Mouse (Mus musculus): ENCODE data around the gene Smim10l1. TPM values are rescaled to one million over a fixed set of nuclear protein-coding genes. Genes with fewer than 3 reads are reported as not detected.

The Smim10l1 gene
- total RNA-seq (2021) = 10 to 100 TPM; 69.9 to 74.1 TPM
- long read RNA-seq, experiment 1, transcript Smim10l1-201 (1 exons, 2,842 nt) = major isoform, 158 of 161 reads
- long read RNA-seq, experiment 1, partial matches to known transcripts = 0 of 161 reads
- long read RNA-seq, experiment 1, other reads (novel, unspliced or antisense) = 2 of 161 reads
- long read RNA-seq, experiment 2, transcript Smim10l1-201 (1 exons, 2,842 nt) = major isoform, 154 of 158 reads
- long read RNA-seq, experiment 2, partial matches to known transcripts = 0 of 158 reads
- long read RNA-seq, experiment 2, other reads (novel, unspliced or antisense) = 1 of 158 reads

DNA sequence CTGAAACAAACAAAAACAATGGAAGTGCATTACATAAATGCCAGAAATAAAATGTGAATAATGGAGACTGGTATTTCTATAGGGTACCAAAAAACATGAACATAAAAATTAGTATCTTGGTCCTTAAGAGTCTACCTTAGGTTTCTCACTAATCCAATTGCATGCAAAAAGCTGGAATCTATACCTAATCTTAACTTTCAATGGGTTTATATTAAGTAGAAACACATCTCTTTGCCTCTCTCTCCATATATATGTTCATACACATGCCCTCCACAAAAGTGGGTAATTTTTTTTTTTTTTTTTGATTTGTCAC lies at the start of gene Smim10l1:
Smim10l1 (plus strand) TSS at position 301 of the 313 bp plus-strand sequence.
- no peak for DNase-seq

DNA sequence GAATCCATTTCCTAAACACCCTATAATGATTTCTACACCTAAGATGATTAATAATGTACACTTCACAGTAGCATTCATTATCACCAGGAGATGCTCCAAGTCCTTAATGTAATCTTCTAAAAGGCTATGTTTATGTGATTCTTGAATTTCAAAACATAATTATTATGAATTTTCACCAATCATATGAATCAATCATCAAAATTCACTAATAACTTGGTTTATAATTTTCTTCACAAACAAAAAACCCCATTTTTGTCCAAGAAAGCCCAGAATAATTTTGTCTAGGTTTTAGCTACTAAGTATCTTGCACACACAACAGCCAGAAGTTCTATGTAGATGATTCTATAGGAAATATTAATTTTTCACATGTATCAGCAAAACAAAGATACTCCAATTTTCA lies 49.0 kb upstream of the Smim10l1 start, which contains the start of gene Tas2r140:
Tas2r140 (minus strand) TSS at position 101 of the 400 bp plus-strand sequence.
- DNase-seq = no peak

DNA sequence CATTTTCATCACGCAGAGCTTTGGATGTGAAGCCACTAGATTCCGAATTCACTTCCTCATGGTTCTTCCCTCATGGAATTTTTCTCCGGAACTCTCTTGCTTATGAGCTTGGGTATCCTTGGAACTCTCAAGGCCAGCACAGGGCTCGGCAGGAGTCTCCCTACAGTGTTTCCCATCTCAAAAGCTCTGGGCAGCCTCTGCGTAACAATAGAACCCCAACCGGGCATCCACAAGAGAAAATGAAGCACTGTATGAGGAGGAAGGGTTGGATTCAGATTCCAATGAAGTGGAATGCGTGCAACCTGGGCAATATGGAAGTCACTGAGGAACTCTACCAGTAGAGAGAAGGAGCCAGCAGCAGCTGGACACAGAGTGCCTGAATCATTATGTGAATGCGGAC lies 12.5 kb upstream of the Smim10l1 start:
- DNase-seq = no peak

DNA sequence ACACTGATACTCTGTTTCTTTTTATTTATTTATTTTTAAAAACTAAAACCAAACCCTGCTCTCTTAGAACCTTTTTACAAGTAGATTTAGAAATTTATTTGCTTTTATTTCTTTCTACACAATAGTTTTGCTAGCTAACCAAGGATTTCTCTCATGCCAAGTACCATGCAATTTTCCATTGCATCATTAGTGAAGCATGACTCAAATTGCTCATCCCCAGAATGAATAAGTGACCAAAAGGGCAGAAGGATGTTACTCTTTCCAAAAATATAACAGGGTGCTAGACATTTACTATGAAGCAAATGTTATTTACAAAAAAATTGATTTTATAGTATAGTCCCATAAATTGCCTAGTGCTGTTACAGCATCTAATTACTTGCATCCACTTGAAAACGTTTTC lies 2.3 kb upstream of the Smim10l1 start:
- DNase-seq = no peak

DNA sequence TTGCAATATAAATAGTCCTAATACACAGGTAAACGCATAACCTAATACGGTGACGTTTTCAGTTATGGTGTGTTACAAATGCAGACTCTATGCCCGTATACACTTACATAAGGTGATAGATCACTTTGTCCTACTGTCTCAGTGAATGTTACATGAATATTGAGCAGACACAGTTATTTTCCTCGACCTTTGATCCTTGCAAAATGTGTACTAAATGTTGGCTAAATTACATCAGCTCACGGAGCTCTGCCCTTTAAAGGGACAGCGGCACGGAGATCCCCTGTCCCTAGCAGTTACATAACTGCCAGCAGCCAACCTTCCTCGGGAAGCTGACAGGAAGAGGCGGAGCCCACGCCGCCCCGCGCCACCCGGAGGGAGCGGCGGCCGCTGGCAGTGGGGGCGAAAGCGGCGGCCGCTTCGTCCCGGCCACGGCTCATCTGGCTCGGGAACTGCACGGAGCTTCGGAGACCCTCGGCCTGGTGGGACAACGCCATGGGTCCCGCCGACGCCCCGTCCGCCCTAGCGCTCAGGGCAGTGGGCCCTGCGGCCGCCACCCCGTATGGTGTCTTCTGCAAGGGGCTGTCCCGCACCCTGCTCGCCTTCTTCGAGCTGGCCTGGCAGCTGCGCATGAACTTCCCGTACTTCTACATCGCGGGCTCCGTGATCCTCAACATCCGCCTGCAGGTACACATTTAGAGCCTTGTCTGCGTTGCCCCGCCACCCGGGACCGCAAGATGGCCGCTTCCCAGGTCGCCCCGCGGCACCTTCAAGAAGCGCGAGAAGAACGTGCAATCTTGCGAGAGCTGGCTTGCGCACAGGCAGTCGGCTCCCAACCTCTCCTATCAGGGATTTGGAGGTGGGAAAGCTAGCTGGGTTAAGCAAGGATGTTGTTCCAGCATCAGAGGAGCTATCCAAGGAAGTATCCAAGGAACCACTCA lies 482 bp downstream of the Smim10l1 start:
- DNase-seq = peak; percentile 92

Other genes starting within 250 kb of the Smim10l1 start
- not detected for gene Tas2r116, start 249.5 kb upstream of the Smim10l1 start, total RNA-seq (2021)
- not detected for gene Tas2r110, start 236.9 kb upstream of the Smim10l1 start, total RNA-seq (2021)
- gene Tas2r113, start 211.9 kb upstream of the Smim10l1 start, total RNA-seq (2021) = not detected
- gene Tas2r125, start 195.3 kb upstream of the Smim10l1 start, total RNA-seq (2021) = not detected
- gene Tas2r129, start 153.8 kb upstream of the Smim10l1 start, total RNA-seq (2021) = not detected
- gene Tas2r131, start 147.0 kb upstream of the Smim10l1 start, total RNA-seq (2021) = not detected
- gene Tas2r109, start 123.9 kb upstream of the Smim10l1 start, total RNA-seq (2021) = not detected
- not detected for gene Tas2r103, start 67.8 kb upstream of the Smim10l1 start, total RNA-seq (2021)
- gene Tas2r140, start 49.1 kb upstream of the Smim10l1 start, total RNA-seq (2021) = not detected
- not detected for gene 5530400C23Rik, start 187.3 kb downstream of the Smim10l1 start, total RNA-seq (2021)